10 mouse cellular contexts compared by ENCODE assay signal in the genomic region with DNA sequence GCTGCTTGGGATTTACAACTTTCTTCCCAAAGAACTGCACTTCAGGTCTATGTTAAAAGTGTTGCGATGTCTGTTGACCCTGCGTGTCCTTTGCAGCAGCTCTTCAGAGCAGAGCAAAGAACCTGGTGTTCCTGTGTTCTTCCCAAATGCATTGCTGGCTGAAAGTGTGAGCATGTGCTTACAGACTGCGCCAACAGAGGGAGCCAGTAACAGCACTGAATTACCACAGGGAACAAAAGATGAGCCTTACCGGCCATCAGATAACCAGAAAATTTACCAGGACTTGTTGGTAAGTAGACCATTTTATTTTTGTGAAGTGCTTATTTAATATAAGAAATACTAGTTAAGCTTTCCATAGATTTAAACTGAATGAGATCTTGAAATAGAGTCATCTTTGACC. TPM values are rescaled to one million over a fixed set of nuclear protein-coding genes. Genes with fewer than 3 reads are reported as not detected.
A peak's percentile ranks its signal among the peaks of the same experiment; 100 is the strongest.
DNase-seq lines count a peak whose midpoint lies in the region; ATAC-seq lines count a peak whose summit lies in the region.
"Had no signal": no experiment of that assay in that cellular context is flagged by ENCODE, and none has a peak within 500 bp of the region (broad histone marks: within the 10 kb centered on the region; RNA-seq: fewer than 3 reads in every experiment).

No protein-coding gene starts in this region.

- H3K9me3 ChIP-seq in forebrain, embryonic 10.5 days = no peaks in the 10 kb centered on the region
- no peaks in the 10 kb centered on the region for H3K9me3 ChIP-seq in forebrain, embryonic 13.5 days (replicated peaks)
- no peaks in the 10 kb centered on the region for H3K9me3 ChIP-seq in midbrain, embryonic 11.5 days (ENCODE audit: control insufficient read depth, low read length)
- no peaks in the 10 kb centered on the region for H3K9me3 ChIP-seq in midbrain, embryonic 15.5 days
- no peaks in the 10 kb centered on the region for H3K9me3 ChIP-seq in forebrain, embryonic 16.5 days (ENCODE audit: control insufficient read depth, low read length)
- H3K9me3 ChIP-seq: hindbrain, embryonic 15.5 days; neural tube, embryonic 13.5 days had no signal

- no peak for ATAC-seq in forebrain, embryonic 13.5 days
- peak; percentile 64; the same call in 1 of the 2 replicates for ATAC-seq in midbrain, embryonic 11.5 days (ENCODE audit: low FRiP score)
- no peak; the same call in 1 of the 2 replicates for ATAC-seq in midbrain, embryonic 15.5 days (replicated peaks)
- ATAC-seq in forebrain, embryonic 16.5 days = peak; percentile 58

- H3K27ac ChIP-seq in forebrain, embryonic 10.5 days = no peak overlapping the region
- no peak overlapping the region for H3K27ac ChIP-seq in forebrain, embryonic 13.5 days
- H3K27ac ChIP-seq in midbrain, embryonic 11.5 days (ENCODE audit: low read depth, low read length) = no peak overlapping the region
- H3K27ac ChIP-seq in midbrain, embryonic 15.5 days = no peak overlapping the region
- H3K27ac ChIP-seq in forebrain, embryonic 16.5 days (ENCODE audit: low read length) = no peak overlapping the region
- H3K27ac ChIP-seq: hindbrain, embryonic 15.5 days; neural tube, embryonic 13.5 days had no signal

- H3K9ac ChIP-seq in forebrain, embryonic 13.5 days = no peak overlapping the region
- H3K9ac ChIP-seq in midbrain, embryonic 11.5 days (ENCODE audit: low read length) = no peak overlapping the region
- no peak overlapping the region for H3K9ac ChIP-seq in midbrain, embryonic 15.5 days
- H3K9ac ChIP-seq in forebrain, embryonic 16.5 days (replicated peaks; ENCODE audit: low read depth, low read length) = no peak overlapping the region
- H3K9ac ChIP-seq: hindbrain, embryonic 15.5 days; neural tube, embryonic 13.5 days had no signal

- H3K4me3 ChIP-seq in forebrain, embryonic 10.5 days = no peak overlapping the region
- no peak overlapping the region for H3K4me3 ChIP-seq in forebrain, embryonic 13.5 days
- no peak overlapping the region for H3K4me3 ChIP-seq in midbrain, embryonic 11.5 days (ENCODE audit: low read depth, low read length)
- no peak overlapping the region for H3K4me3 ChIP-seq in midbrain, embryonic 15.5 days
- no peak overlapping the region for H3K4me3 ChIP-seq in forebrain, embryonic 16.5 days (replicated peaks; ENCODE audit: low read length)
- H3K4me3 ChIP-seq: hindbrain, embryonic 15.5 days; neural tube, embryonic 13.5 days had no signal

- H3K4me2 ChIP-seq in forebrain, embryonic 13.5 days = no peak overlapping the region
- no peak overlapping the region for H3K4me2 ChIP-seq in midbrain, embryonic 11.5 days
- H3K4me2 ChIP-seq in midbrain, embryonic 15.5 days = no peak overlapping the region
- H3K4me2 ChIP-seq in forebrain, embryonic 16.5 days (ENCODE audit: low read length) = no peak overlapping the region
- H3K4me2 ChIP-seq: hindbrain, embryonic 15.5 days; neural tube, embryonic 13.5 days had no signal

- peak; percentile 47 for DNase-seq in forebrain, embryonic 10.5 days (ENCODE audit: extremely low spot score, low spot score)
- DNase-seq in midbrain, embryonic 11.5 days (ENCODE audit: low spot score, missing footprints) = peak; percentile 94
- DNase-seq in T-cell, adult 2 months (ENCODE audit: low spot score) = peak; percentile 24
- peak; percentile 69 for DNase-seq in liver
- peak; percentile 78 for DNase-seq in retina, embryonic 14.5 days (ENCODE audit: low spot score)

- no peaks in the 10 kb centered on the region for H3K27me3 ChIP-seq in forebrain, embryonic 10.5 days (ENCODE audit: poor library complexity, severe bottlenecking)
- no peaks in the 10 kb centered on the region for H3K27me3 ChIP-seq in forebrain, embryonic 13.5 days
- H3K27me3 ChIP-seq in midbrain, embryonic 11.5 days (ENCODE audit: control insufficient read depth, insufficient read depth, low read length) = no peaks in the 10 kb centered on the region
- no peaks in the 10 kb centered on the region for H3K27me3 ChIP-seq in midbrain, embryonic 15.5 days (replicated peaks)
- no peaks in the 10 kb centered on the region for H3K27me3 ChIP-seq in forebrain, embryonic 16.5 days (replicated peaks; ENCODE audit: control insufficient read depth, insufficient read depth, low read length)
- H3K27me3 ChIP-seq: hindbrain, embryonic 15.5 days; neural tube, embryonic 13.5 days had no signal

- 41% methylated on average over 4 of the region's 4 CpGs for WGBS in forebrain, embryonic 10.5 days
- 35% methylated on average over 4 of the region's 4 CpGs for WGBS in forebrain, embryonic 13.5 days
- 41% methylated on average over 4 of the region's 4 CpGs for whole genome bisulfite sequencing in midbrain, embryonic 11.5 days
- 30% methylated on average over 4 of the region's 4 CpGs for WGBS in midbrain, embryonic 15.5 days
- 36% methylated on average over 4 of the region's 4 CpGs for WGBS in forebrain, embryonic 16.5 days

- no peaks in the 10 kb centered on the region for H3K4me1 ChIP-seq in forebrain, embryonic 10.5 days
- no peaks in the 10 kb centered on the region for H3K4me1 ChIP-seq in forebrain, embryonic 13.5 days
- no peaks in the 10 kb centered on the region for H3K4me1 ChIP-seq in midbrain, embryonic 11.5 days (ENCODE audit: control insufficient read depth, insufficient read depth, low read length)
- H3K4me1 ChIP-seq in midbrain, embryonic 15.5 days = no peaks in the 10 kb centered on the region
- no peaks in the 10 kb centered on the region for H3K4me1 ChIP-seq in forebrain, embryonic 16.5 days (replicated peaks; ENCODE audit: control insufficient read depth, insufficient read depth, low read length)
- H3K4me1 ChIP-seq: hindbrain, embryonic 15.5 days; neural tube, embryonic 13.5 days had no signal

- peaks cover 87% of the 10 kb centered on the region for H3K36me3 ChIP-seq in forebrain, embryonic 10.5 days (replicated peaks)
- peaks cover 43% of the 10 kb centered on the region for H3K36me3 ChIP-seq in forebrain, embryonic 13.5 days (ENCODE audit: poor library complexity, severe bottlenecking)
- peaks cover 16% of the 10 kb centered on the region for H3K36me3 ChIP-seq in midbrain, embryonic 11.5 days (ENCODE audit: control insufficient read depth, insufficient read depth, low read length)
- H3K36me3 ChIP-seq in midbrain, embryonic 15.5 days (replicated peaks) = no peaks in the 10 kb centered on the region
- H3K36me3 ChIP-seq in forebrain, embryonic 16.5 days (ENCODE audit: control insufficient read depth, insufficient read depth) = peaks cover 5% of the 10 kb centered on the region; the same call in 1 of the 2 replicates
- H3K36me3 ChIP-seq: hindbrain, embryonic 15.5 days had no signal

RNA-seq across cellular contexts. Expression of gene Tal1, which starts 18.0 kb away (rescaled TPM):
- polyA plus RNA-seq in forebrain, embryonic 10.5 days (2016; fragmentation: Nextera tagmentation; extraction: Ambion mirVana) = 1.5 and 2.2 TPM in 2 replicates
- polyA plus RNA-seq in forebrain, embryonic 13.5 days (2015; fragmentation: Nextera tagmentation; extraction: Ambion mirVana) = 0.81 and 0.88 TPM in 2 replicates
- 18.4 and 19.8 TPM in 2 replicates for polyA plus RNA-seq in midbrain, embryonic 11.5 days (2014; fragmentation: Nextera tagmentation; extraction: Ambion mirVana)
- 7.9 and 8.5 TPM in 2 replicates for polyA plus RNA-seq in midbrain, embryonic 15.5 days (2015; fragmentation: Nextera tagmentation; extraction: Ambion mirVana)
- polyA plus RNA-seq in forebrain, embryonic 16.5 days (2015; fragmentation: Nextera tagmentation; extraction: Ambion mirVana) = 0.25 and 0.62 TPM in 2 replicates

RNA-seq across cellular contexts. Expression of gene Stil, which starts 38.3 kb away (rescaled TPM):
- polyA plus RNA-seq in forebrain, embryonic 10.5 days (2016; fragmentation: Nextera tagmentation; extraction: Ambion mirVana) = 22.0 and 24.3 TPM in 2 replicates
- polyA plus RNA-seq in forebrain, embryonic 13.5 days (2015; fragmentation: Nextera tagmentation; extraction: Ambion mirVana) = 12.6 and 12.8 TPM in 2 replicates
- polyA plus RNA-seq in midbrain, embryonic 11.5 days (2014; fragmentation: Nextera tagmentation; extraction: Ambion mirVana) = 19.7 and 24.8 TPM in 2 replicates
- polyA plus RNA-seq in midbrain, embryonic 15.5 days (2015; fragmentation: Nextera tagmentation; extraction: Ambion mirVana) = 1.8 and 2.6 TPM in 2 replicates
- polyA plus RNA-seq in forebrain, embryonic 16.5 days (2015; fragmentation: Nextera tagmentation; extraction: Ambion mirVana) = 4.9 and 6.4 TPM in 2 replicates

RNA-seq across cellular contexts. Expression of gene Pdzk1ip1, which starts 50.3 kb away (rescaled TPM):
- 7.4 and 12.6 TPM in 2 replicates for polyA plus RNA-seq in forebrain, embryonic 10.5 days (2016; fragmentation: Nextera tagmentation; extraction: Ambion mirVana)
- 3.7 and 4.4 TPM in 2 replicates for polyA plus RNA-seq in forebrain, embryonic 13.5 days (2015; fragmentation: Nextera tagmentation; extraction: Ambion mirVana)
- polyA plus RNA-seq in midbrain, embryonic 11.5 days (2014; fragmentation: Nextera tagmentation; extraction: Ambion mirVana) = 14.6 and 16.6 TPM in 2 replicates
- 3.0 and 3.8 TPM in 2 replicates for polyA plus RNA-seq in midbrain, embryonic 15.5 days (2015; fragmentation: Nextera tagmentation; extraction: Ambion mirVana)
- polyA plus RNA-seq in forebrain, embryonic 16.5 days (2015; fragmentation: Nextera tagmentation; extraction: Ambion mirVana) = 0.46 and 1.2 TPM in 2 replicates

RNA-seq across cellular contexts. Expression of gene Cmpk1, which starts 51.2 kb away (rescaled TPM):
- polyA plus RNA-seq in forebrain, embryonic 10.5 days (2016; fragmentation: Nextera tagmentation; extraction: Ambion mirVana) = 74.1 and 74.9 TPM in 2 replicates
- polyA plus RNA-seq in forebrain, embryonic 13.5 days (2015; fragmentation: Nextera tagmentation; extraction: Ambion mirVana) = 119 and 133 TPM in 2 replicates
- polyA plus RNA-seq in midbrain, embryonic 11.5 days (2014; fragmentation: Nextera tagmentation; extraction: Ambion mirVana) = 145 and 152 TPM in 2 replicates
- polyA plus RNA-seq in midbrain, embryonic 15.5 days (2015; fragmentation: Nextera tagmentation; extraction: Ambion mirVana) = 166 and 187 TPM in 2 replicates
- polyA plus RNA-seq in forebrain, embryonic 16.5 days (2015; fragmentation: Nextera tagmentation; extraction: Ambion mirVana) = 160 and 185 TPM in 2 replicates

Comparison
In these comparisons a context has a peak if more than half of its experiments do, and no peak if none do; other contexts are left out.
1. ATAC-seq: peak in midbrain, embryonic 11.5 days (single experiment) and forebrain, embryonic 16.5 days (single experiment); none in forebrain, embryonic 13.5 days (single experiment) and midbrain, embryonic 15.5 days (single experiment).
2. DNase-seq: peak in every context shown above with its lines; median percentile 94 in midbrain, embryonic 11.5 days; 78 in retina, embryonic 14.5 days; 69 in liver; 47 in forebrain, embryonic 10.5 days; 24 in T-cell, adult 2 months.